ENCODE assay signal across 13 mouse cellular contexts in the genomic region with DNA sequence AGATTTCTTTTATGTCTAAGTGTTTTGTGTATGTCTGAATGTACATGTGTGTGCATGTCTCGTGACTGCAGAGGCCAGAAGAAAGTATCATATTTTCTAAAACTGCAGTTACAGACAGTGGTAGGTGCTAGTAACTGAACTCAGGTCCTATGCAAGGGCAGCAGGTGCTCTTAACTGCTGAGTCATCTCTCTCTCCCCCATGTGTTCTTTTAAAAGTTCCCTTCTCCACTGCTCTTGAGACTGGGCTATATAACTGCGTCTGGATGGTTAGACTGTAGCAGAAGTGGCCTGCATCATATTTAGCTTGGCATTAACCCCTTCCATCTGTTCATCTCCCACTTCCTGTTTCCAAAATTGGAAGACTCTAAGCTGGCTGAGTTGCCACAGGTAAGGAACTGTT.
"Had no signal": no experiment of that assay in that cellular context is flagged by ENCODE, and none has a peak within 500 bp of the region (broad histone marks: within the 10 kb centered on the region; RNA-seq: fewer than 3 reads in every experiment).

No protein-coding gene starts in this region.

- H3K4me2 ChIP-seq: limb, embryonic 12.5 days; liver, embryonic 13.5 days; lung, embryonic 15.5 days; midbrain, embryonic 12.5 days; neural tube, embryonic 12.5 days had no signal

- H3K36me3 ChIP-seq: limb, embryonic 12.5 days; liver, embryonic 13.5 days; lung, embryonic 15.5 days; midbrain, embryonic 12.5 days; neural tube, embryonic 12.5 days had no signal

- ATAC-seq: liver, postnatal 0 days had no signal

- H3K27ac ChIP-seq: layer of hippocampus, adult 2 months; limb, embryonic 12.5 days; liver, embryonic 13.5 days; lung, embryonic 15.5 days; midbrain, embryonic 12.5 days; neural tube, embryonic 12.5 days; stomach, postnatal 0 days had no signal

- H3K4me3 ChIP-seq: layer of hippocampus, adult 2 months; limb, embryonic 12.5 days; liver, embryonic 13.5 days; lung, embryonic 15.5 days; midbrain, embryonic 12.5 days; neural tube, embryonic 12.5 days had no signal

- DNase-seq: kidney, postnatal 10 days; kidney, postnatal 4 days; liver; liver, embryonic 13.5 days; liver, postnatal 0 days; right cerebral cortex, adult 18-20 months; thymus, postnatal 14 days had no signal

- H3K9ac ChIP-seq: limb, embryonic 12.5 days; liver, embryonic 13.5 days; liver, postnatal 0 days; lung, embryonic 15.5 days; midbrain, embryonic 12.5 days; neural tube, embryonic 12.5 days had no signal

- H3K9me3 ChIP-seq: limb, embryonic 12.5 days; lung, embryonic 15.5 days; midbrain, embryonic 12.5 days; neural tube, embryonic 12.5 days had no signal

- H3K4me1 ChIP-seq: liver, embryonic 13.5 days; lung, embryonic 15.5 days; midbrain, embryonic 12.5 days; neural tube, embryonic 12.5 days had no signal

- H3K27me3 ChIP-seq: limb, embryonic 12.5 days; lung, embryonic 15.5 days; midbrain, embryonic 12.5 days; neural tube, embryonic 12.5 days had no signal
